Mouse (Mus musculus) testis, postnatal 14 days (tissue): Measurements from ENCODE around the gene Dpy19l3.

ENCODE experiments used
- DNase-seq: peaks from one replicate; pipeline ENCODE4 v3.0.0; 2021; ENCODE audit warnings: low spot score

Gene Dpy19l3

DNA sequence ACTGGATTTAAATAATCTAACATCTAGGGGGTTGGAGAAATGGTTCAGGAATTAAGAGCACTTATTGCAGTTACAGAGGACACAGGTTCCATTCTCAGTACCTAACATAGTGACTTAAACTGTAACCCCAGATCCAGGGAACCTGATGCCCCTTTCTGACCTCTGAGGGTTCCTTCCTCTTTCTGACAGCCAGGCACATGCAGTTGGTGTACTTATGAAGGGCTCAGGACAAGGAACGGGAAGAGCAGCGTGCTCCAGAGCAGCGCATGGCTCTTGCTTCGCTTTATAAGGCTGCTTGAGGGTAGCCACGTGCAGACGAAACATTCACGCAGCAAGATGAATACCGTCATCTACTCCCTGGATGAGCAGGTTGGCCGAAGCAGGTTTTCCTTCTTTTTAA, 3.4 kb downstream of the Dpy19l3 start:
- no peak for DNase-seq

DNA sequence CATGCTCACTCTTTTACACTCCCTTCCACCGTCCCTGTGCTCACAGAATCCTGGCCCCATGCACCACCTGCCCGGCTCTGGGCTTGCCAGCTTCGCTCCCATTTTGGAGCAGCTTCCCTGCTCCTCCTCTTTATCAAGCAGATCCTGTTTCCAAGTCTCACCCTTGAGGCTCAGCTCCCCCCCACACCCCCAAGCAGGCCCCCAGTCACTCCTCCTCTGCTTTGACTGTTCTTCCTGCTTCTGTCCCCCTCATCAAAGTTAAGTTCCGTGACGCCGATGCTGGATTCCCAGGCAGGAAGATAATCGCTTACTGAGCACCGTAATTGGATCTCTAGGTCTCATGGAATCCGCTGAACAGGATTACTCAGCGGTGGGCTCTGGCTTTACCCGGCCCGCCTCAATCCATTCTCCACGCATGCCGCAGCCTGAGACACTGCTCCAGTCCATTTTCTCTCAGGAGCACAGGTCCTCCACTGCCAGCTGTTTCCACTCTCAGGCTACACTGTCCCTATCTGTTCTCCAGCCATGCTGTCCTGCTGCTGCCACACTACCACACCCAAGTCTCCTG, 6.8 kb downstream of the Dpy19l3 start:
- DNase-seq: no peak

GRCm38 (mm10) chr7:35746686-35747396, 7.4 kb downstream of the Dpy19l3 start:
- no peak for DNase-seq

DNA sequence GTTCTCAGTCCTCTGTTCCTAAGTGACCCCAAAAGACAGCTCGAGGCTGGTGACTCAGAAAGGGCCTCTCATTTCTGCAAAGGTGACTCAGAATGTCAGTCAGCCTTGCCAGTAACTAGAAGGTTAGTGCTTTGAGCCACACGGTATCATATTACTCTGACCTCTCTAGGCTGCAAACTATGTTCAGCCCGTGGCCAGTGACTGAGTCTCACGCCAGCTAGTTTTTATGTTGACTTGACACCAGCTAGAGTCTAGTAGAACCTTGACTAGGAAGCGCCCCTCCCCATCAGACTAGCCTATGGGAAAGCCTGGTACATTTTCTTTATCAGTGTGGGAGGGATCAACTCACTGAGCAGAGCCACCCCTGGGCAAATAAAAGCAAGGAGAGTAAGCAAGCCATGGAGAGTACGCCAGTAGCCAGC, 9.0 kb downstream of the Dpy19l3 start:
- no peak for DNase-seq

GRCm38 (mm10) chr7:35744771-35745170, 9.5 kb downstream of the Dpy19l3 start:
- no peak for DNase-seq

GRCm38 (mm10) chr7:35742310-35742709, 11.9 kb downstream of the Dpy19l3 start:
- DNase-seq: no peak

- DNase-seq: no peak
These were observed 12.4 kb downstream of the Dpy19l3 start for GRCm38 (mm10) chr7:35741858-35742257.

DNA sequence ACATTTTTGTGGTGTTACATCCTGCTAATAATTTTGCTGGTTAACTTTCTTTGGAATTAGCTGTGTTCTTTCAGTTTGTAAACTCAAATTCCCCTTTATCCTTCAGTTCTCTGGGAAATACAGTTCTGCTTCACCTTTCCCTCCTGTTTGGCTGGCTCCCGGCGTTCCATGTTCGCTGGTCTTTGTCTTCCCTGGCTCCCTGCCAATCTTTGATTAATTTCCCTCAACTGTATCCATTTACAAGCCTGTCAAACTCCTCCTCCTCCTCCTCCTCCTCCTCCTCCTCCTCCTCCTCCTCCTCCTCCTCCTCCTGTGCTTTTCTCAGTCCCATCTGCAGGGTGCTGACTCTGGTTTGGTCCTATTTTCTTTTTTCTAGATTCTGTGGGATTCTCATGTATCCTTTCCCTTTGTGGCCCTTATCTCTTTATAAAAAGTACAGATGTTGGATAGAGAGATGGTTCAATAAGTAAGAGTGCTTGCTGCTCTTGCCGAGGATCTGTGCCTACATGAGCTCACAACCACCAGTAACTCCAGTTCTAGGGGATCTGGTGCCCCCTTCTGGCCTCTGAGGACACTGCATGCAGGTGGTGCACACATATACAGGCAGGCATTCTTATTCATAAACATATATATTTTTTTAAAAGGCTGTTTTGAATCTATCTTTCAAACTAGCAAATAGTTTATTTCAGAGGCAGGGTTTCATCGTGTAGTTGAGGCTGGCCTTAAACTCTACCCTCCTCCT, 13.6 kb downstream of the Dpy19l3 start:
- DNase-seq: peak; percentile 47

- no peak for DNase-seq
These were observed 15.4 kb downstream of the Dpy19l3 start for GRCm38 (mm10) chr7:35738871-35739270.

GRCm38 (mm10) chr7:35733313-35734050, 20.8 kb downstream of the Dpy19l3 start:
- DNase-seq: no peak

GRCm38 (mm10) chr7:35732585-35733059, 21.6 kb downstream of the Dpy19l3 start:
- DNase-seq: no peak

- no peak for DNase-seq
These were observed 24.6 kb downstream of the Dpy19l3 start for GRCm38 (mm10) chr7:35729621-35730031.

- DNase-seq: no peak
These were observed 25.9 kb downstream of the Dpy19l3 start for GRCm38 (mm10) chr7:35728376-35728775.

- DNase-seq: no peak
These were observed 31.2 kb downstream of the Dpy19l3 start for GRCm38 (mm10) chr7:35723035-35723434.

DNA sequence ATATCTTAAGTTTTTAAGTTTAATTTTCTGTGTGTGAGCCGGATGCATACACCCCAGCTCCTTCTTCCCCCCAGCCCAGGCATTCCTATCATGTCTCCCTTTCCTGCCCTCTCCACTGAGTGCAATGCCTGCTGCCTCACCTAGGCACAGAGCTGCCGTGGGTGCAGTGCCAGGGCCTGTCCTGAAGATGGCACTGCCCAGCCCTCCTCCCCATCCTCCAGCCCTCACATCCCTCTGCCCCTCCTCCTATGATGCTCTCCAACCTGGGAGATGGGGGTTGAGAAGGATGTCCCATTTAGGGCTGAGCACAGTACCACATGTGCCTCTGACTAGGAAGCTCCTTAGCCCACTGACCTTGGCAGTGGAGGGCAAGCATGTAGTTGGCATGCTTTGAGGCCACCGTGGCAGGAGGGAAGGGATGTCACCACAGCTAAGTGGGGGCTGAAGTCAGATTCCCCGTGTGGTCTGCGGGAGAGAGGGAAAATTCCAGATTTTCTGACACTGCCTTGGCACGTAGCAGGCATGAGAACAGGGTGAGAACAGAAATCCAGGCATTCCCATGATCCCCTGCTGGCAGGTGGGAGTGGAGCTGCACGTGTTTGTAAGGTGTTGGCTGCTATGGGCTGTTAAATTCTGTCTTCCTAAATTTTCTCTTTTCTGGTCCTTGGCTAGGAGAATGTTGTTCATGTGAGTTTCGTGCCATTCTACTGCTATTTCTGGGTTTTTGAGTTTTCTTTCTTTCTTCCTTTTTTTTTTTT, 35.7 kb downstream of the Dpy19l3 start:
- no peak for DNase-seq

DNA sequence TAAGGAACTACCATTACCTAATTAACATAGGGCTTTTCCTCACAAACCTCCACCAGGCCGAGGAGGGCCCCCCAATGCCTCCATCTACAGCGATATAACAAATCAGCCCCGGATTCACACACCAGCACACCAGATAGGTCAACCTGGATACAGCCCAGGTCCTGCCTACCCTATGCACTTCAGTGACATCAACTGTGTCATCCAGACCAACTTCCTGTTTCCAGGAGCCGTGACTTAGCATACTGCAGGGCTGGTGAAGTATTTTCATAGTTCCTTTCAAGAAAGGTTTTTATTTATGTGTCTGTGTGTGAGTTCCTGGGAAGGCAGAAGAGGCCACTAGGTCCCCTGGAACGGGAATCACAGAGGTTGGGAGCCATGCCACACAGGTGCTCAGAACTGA, 43.9 kb downstream of the Dpy19l3 start:
- DNase-seq: no peak

DNA sequence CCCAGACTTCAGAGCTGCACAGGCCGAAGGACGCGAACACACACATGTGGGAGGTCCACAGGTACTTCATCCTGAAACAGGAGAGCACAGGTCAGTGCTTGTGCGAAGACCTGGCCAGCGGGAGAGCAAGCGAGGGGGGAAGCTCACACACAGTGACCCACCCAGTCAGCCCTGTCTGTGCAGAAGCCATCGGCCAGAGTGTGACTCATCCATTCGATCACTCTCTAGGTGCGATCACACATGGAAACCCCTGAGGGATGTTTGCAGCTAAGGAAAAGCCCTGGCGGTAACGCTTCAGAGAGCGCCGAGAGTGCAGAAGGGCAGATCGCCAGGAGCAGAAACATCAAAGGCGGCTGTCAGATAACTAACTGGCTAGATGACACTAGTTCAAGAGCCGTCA, 46.2 kb downstream of the Dpy19l3 start:
- no peak for DNase-seq

DNA sequence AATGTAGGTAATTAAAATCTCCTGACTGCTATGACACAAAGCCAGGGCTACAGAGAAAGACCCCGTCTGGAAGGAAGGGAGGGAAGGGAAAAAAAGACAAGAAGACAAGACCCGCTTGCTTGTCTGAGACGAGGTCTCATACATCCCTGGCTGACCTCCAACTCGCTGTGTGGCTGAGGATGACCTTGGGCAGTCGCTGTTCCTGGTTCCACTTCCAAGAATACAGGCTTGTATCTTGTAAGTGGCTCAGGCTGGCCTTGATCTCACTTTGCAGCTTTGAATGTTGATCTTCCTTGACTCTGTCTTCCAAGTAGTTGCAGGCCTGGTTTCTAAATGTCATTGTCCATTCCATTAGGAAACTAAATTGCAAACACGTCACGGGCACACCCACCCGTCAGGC, 55.2 kb downstream of the Dpy19l3 start:
- DNase-seq: no peak

GRCm38 (mm10) chr7:35698073-35698472, 56.2 kb downstream of the Dpy19l3 start:
- DNase-seq: no peak

DNA sequence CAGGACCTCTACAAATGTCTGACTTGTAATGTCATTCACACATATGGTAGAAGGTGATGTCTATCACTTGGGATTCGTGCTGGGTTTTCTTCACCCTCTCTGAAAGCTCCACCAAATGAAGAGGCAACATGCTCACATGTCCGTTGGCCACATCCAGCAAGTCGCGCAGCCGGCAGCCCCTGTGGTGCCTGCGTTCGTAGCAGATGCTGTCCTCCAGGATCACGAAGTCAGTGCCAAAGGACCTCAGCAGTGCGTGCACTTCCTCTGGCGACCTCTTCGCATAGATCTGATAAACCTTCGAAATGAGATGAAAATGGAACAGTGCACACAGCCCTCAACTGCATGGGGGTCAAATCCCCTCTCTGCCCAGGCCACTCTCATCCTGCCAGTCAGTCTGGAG, 61.6 kb downstream of the Dpy19l3 start:
- DNase-seq: no peak

DNA sequence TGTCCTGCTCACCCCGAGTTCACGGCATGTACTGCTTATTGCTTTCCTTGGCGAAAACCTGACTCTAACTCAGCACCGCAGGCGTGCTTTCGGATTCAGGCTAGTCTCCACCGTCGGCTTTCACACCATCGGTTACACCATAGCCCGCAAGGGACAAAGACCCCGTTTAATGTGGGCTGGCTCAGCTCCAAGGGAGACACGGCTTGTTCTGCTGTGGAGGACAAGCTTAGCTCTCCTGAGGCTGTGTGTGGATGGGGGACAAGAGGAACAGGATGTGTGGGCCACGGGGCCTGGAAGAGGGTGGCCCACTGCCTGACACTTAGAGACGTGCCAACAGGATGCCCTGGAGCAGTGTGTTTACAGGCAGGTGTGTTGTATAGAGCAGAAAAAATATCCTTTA, 62.1 kb downstream of the Dpy19l3 start:
- no peak for DNase-seq
